Mouse (Mus musculus) thymus, postnatal 0 days (tissue): ENCODE measurements around the gene Spata17. TPM values are rescaled to one million over a fixed set of nuclear protein-coding genes. Genes with fewer than 3 reads are reported as not detected.

ENCODE experiments used
- DNase-seq: peaks from one replicate; pipeline ENCODE4 v3.0.0-alpha.2; 2015; ENCODE audit warnings: low spot score
- polyA plus RNA-seq: library from polyadenylated mRNA; unstranded; fragments of >200 nt; fragmentation: Nextera tagmentation; extraction: Ambion mirVana; gene quantifications from 2 replicates; pipeline ENCODE4 v1.2.1, GENCODE M21; 2015

Spata17 gene
- 0.21 and 0.31 TPM in 2 replicates for polyA plus RNA-seq

GRCm38 (mm10) chr1:187215181-187216116 is at the start of gene Spata17, which contains the start of gene Gpatch2:
Gene Spata17, minus strand, starts transcription at chr1:187215465.
Gene Gpatch2, plus strand, starts transcription at chr1:187215508.
- DNase-seq = peak; percentile 72

GRCm38 (mm10) chr1:187258756-187259155 is 43.5 kb upstream of the Spata17 start:
- DNase-seq = no peak

GRCm38 (mm10) chr1:187250741-187251262 is 35.5 kb upstream of the Spata17 start:
- no peak for DNase-seq

- no peak for DNase-seq
Measured at GRCm38 (mm10) chr1:187244734-187245133, 29.5 kb upstream of the Spata17 start.

GRCm38 (mm10) chr1:187241329-187241728 is 26.1 kb upstream of the Spata17 start:
- no peak for DNase-seq

GRCm38 (mm10) chr1:187240304-187240703 is 25.0 kb upstream of the Spata17 start:
- no peak for DNase-seq

GRCm38 (mm10) chr1:187238061-187238460 is 22.8 kb upstream of the Spata17 start:
- no peak for DNase-seq

- DNase-seq = no peak
Measured at GRCm38 (mm10) chr1:187236296-187236695, 21.0 kb upstream of the Spata17 start.

GRCm38 (mm10) chr1:187235161-187235560 is 19.9 kb upstream of the Spata17 start:
- DNase-seq = no peak

- DNase-seq = no peak
Measured at GRCm38 (mm10) chr1:187232996-187233615, 17.8 kb upstream of the Spata17 start.

- no peak for DNase-seq
Measured at GRCm38 (mm10) chr1:187232196-187232955, 17.1 kb upstream of the Spata17 start.

- no peak for DNase-seq
Measured at GRCm38 (mm10) chr1:187230255-187230654, 15.0 kb upstream of the Spata17 start.

- DNase-seq = peak; percentile 6
Measured at GRCm38 (mm10) chr1:187228414-187229146, 13.3 kb upstream of the Spata17 start.

- DNase-seq = no peak
Measured at GRCm38 (mm10) chr1:187226328-187227025, 11.2 kb upstream of the Spata17 start.

- no peak for DNase-seq
Measured at GRCm38 (mm10) chr1:187220756-187221155, 5.5 kb upstream of the Spata17 start.

- no peak for DNase-seq
Measured at GRCm38 (mm10) chr1:187216620-187217410, 1.6 kb upstream of the Spata17 start.

GRCm38 (mm10) chr1:187210736-187211135 is 4.5 kb downstream of the Spata17 start:
- no peak for DNase-seq

- DNase-seq = no peak
Measured at GRCm38 (mm10) chr1:187209496-187209895, 5.8 kb downstream of the Spata17 start.

- no peak for DNase-seq
Measured at GRCm38 (mm10) chr1:187205506-187205905, 9.8 kb downstream of the Spata17 start.
